Mouse (Mus musculus) retina, postnatal 7 days (tissue): ENCODE results near the gene Smad3.

Experiments
- DNase-seq: peaks from one replicate; pipeline ENCODE4 v3.0.0-alpha.2; 2012; ENCODE audit warnings: low read depth, low spot score

Gene Smad3

DNA sequence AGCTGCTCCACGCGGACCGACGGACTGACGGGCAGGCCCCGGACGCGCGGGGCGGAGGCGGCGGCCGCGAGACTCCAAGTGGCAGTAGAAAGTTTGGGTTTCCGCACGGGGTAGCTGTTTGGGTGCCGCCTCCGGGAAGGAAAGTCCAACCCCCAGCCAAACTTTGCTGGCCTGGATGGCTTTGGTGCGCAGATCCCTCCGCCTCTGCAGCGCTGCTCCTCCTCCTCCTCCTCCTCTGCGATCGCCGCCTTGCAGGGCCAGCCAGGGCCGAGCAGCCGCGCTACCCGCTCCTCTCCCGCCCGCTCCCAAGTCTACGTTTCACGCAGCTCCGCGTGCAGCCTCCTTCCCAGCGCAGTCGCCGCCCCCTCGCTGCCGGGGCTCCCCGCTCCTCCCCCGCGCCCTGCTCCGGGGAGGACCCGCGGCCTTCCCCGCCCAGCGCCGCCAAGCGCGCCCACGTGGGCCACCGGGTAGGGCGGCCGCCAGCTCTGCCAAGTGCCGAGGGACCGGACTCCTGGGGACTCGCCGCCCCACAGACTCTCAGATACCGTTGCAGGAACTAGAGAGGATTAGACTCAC is at the start of gene Smad3:
TSS of gene Smad3 (minus strand) at position 130 of the 576 bp plus-strand sequence.
- peak; percentile 57 for DNase-seq

GRCm38 (mm10) chr9:63804847-63805246 is 47.1 kb upstream of the Smad3 start:
- DNase-seq, result no peak

GRCm38 (mm10) chr9:63803181-63803591 is 45.4 kb upstream of the Smad3 start:
- no peak for DNase-seq

DNA sequence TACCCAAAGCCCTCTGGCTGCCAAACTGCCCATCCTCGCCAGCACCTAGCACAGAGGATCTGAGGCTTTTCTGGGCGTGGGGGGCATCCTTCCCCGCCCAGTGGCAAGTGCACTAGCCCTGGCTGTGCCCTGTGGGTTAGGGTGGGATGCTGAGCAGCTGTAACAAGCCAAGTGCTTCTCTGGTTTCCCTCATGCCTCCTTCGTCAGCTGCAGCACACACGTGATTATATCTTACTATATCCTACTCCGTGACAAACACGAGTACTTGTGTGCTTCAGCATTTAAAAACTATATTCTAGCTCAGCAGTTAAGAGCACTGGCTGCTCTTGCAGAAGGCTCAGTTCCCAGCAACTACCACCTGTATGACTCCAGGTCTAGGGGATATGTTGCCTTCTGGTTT is 44.7 kb upstream of the Smad3 start:
- DNase-seq, result no peak

DNA sequence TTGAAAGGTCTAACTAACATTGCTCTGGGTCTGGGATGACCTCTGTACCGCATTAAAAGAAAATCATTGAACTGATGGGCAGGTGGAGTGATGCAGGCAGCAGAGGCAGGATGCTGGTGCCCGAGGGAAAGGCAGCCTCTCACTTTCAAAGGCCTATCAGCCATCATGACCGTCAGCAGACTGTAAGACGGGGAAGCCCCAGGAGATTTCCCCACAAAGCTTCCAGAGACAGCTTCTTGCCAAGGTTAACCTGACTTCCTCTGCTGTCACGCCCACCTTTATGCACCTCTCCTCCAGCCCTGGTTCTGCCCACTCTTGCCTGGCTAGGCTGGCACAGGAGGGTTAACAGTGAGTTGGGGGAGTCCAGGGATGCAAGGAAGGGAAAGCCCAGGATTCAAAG is 44.3 kb upstream of the Smad3 start:
- no peak for DNase-seq

- DNase-seq, result no peak
These were observed 38.6 kb upstream of the Smad3 start for GRCm38 (mm10) chr9:63796429-63796828.

GRCm38 (mm10) chr9:63793731-63794495 is 36.1 kb upstream of the Smad3 start:
- DNase-seq, result no peak

- DNase-seq, result no peak
These were observed 33.9 kb upstream of the Smad3 start for GRCm38 (mm10) chr9:63791716-63792115.

DNA sequence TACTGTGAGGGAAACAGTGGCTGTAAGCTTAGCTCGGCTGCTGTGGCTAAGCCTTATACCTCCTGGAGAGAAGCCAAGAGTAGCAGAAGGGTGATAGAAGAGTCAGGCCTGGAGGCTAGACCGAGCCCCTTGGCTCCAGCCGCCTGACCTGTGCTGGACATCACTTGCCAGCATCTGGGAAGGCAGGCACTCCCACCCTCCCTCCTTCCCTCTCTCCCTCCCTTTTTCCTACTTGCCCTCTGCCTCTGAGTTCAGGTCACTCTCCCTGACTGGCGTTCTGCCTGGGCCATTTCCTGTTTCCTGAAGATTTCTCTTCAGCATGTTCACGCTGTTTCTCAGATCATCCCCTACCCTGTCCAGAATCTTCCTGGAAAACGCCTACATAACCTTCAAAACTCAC is 33.5 kb upstream of the Smad3 start:
- DNase-seq, result no peak

GRCm38 (mm10) chr9:63790222-63790621 is 32.4 kb upstream of the Smad3 start:
- no peak for DNase-seq

GRCm38 (mm10) chr9:63789386-63789785 is 31.6 kb upstream of the Smad3 start:
- no peak for DNase-seq

DNA sequence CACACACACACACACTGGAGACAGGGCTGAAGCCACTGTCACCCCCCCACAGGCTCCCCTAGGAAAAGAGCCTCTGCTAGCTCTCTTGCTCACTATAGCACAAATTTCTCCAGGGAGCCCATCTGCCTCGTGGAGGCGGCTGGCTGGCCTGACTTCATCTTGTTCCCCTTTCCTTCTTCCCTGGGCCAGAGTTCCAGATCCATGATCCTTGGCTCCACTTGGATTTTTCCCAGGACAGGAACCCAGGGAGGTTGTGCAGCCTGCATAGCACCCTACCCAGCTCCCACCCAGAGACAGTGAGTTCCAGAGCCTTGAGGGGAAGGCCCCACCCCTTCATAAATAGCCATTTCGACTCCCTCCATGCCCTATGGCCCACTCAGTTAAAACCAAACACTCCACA is 29.8 kb upstream of the Smad3 start:
- DNase-seq, result no peak

DNA sequence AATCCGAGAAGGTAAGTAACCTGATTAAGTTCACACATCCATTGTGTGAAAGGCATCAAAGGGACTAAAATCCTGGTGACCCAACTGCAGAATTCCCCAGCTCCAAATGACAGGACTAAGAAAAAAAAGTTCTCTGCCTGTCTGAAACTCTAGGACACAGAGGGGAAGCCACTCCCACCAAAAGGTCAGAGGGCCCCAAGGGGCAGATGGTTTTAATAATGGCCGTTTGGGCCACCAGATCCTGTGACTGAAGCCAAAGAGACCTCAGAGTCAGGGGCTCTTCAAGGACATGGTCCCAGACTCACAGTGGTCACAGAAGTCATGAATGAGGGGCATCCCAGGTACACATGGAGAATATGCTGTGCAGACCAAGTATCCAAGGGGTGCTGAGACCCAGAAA is 29.3 kb upstream of the Smad3 start:
- no peak for DNase-seq

DNA sequence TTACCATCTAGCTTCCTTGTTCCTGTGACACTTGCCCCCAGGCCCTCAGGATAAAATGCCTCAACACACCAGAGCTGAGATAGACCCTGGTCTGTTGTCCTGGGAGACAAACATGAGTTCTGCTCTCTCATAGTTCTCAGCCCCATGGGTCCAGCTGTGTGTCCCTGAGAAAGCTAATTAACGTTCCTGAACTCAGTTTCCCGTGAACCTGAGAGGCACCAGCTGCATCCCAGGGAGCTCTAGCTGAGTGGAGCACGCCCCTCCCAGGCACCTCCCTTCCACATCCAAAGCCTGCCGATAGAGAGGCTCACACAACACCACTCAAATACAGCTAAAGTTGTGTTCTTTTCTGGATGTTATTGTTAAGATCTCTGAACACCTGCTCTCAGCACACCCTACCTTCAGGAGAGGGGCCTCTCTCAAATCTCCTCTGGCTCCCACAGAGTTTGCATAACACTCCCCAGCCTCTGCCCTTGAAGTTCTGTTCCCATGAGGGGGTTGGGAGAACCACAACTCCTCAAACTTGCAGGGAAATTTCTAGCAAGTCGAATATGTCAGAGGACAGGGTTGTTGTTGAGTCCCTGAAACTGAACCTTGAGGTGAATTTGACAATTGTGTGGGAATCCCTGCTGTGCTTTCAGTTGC is 28.4 kb upstream of the Smad3 start:
- no peak for DNase-seq

DNA sequence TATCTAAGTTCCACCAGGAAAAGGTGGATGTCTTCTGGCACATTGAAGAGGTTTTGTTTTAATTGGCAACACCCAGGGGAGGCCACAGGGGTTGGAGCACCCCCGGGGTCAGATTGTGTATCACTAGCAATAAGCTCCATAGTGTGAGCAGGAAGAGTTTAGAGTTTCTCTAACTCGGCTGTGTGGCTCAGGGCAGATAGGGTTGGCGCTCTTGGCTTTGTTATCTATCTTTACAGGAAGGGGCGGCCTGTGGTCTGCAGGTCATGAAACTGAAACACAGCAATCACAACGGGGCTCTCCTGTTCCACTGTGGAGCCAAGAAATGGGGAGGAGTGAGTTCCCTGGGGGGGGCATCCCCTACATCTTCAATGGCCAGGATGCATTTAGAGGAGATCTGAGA is 27.7 kb upstream of the Smad3 start:
- DNase-seq, result no peak

DNA sequence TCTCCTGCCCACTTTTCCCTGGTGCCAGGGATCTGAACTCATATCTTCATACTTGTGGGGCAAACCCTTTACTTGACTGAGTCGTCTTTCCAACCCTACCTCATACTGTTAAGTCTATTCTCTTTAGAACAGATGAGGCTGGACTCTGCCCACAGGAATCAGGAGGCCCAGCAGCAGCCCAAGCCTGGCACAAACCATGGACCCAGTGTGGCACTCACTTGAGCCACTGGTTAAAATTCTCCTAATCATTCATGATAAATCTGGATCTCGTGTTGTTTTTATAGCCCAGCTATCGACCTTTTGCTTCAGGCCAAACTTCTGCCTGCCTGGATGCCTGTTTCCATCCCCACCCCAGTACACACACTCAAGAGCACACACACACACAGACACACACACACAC is 26.8 kb upstream of the Smad3 start:
- no peak for DNase-seq

DNA sequence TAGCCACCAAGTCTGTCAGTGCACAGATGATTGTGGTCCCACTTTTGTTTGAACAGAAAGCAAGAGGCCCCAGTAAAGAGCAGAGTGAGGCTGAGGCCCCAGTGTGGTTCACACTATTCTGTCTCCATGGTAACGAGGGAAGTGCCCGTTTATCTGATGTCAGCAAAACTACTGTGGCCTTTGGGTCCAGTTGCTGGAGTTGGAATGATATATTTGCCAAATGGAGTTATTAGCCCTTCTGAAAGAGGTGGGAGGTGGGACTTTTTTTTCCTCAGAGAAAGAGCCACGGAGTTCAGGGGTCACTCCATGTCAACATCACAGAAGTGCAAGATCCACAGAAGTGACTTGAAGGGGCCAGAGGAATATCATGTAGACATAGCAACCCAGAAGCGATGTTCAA is 24.9 kb upstream of the Smad3 start:
- DNase-seq, result no peak

GRCm38 (mm10) chr9:63781714-63782464 is 24.1 kb upstream of the Smad3 start:
- DNase-seq, result no peak

GRCm38 (mm10) chr9:63779950-63780887 is 22.4 kb upstream of the Smad3 start:
- DNase-seq, result no peak

DNA sequence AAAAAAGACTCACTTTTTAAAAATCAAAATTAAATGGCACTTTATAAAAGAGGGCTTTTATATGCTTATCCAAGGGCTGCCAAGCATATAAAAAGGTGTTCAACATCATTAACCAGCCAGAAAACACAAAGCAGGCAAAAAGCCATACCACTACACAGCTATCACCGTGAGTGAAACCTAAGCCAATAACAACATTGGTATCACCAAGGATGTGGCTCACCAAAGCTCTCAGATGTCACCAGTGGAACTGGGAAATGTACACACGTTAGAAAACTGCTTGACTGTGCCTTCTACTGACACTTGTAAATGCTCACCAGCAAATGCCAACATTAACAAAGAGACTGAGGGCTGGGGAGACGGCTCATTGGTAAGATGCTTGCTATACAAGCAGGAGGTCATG is 18.9 kb upstream of the Smad3 start:
- no peak for DNase-seq

- DNase-seq, result no peak
These were observed 17.2 kb upstream of the Smad3 start for GRCm38 (mm10) chr9:63774854-63775483.
